Mouse (Mus musculus) inflammation-experienced regulatory T-cells (primary cell): ENCODE data around the gene Cep41. TPM values are rescaled to one million over a fixed set of nuclear protein-coding genes. Genes with fewer than 3 reads are reported as not detected.

Experiments
- polyA plus RNA-seq, 2 experiments: library from polyadenylated mRNA; unstranded; fragments of 100-300 nt; shearing (Covaris generic); gene quantifications; one replicate each; pipeline ENCODE4 v1.2.1; 2017

The Cep41 gene
- polyA plus RNA-seq = 10 to 100 TPM; 11.9 to 14.6 TPM

DNA sequence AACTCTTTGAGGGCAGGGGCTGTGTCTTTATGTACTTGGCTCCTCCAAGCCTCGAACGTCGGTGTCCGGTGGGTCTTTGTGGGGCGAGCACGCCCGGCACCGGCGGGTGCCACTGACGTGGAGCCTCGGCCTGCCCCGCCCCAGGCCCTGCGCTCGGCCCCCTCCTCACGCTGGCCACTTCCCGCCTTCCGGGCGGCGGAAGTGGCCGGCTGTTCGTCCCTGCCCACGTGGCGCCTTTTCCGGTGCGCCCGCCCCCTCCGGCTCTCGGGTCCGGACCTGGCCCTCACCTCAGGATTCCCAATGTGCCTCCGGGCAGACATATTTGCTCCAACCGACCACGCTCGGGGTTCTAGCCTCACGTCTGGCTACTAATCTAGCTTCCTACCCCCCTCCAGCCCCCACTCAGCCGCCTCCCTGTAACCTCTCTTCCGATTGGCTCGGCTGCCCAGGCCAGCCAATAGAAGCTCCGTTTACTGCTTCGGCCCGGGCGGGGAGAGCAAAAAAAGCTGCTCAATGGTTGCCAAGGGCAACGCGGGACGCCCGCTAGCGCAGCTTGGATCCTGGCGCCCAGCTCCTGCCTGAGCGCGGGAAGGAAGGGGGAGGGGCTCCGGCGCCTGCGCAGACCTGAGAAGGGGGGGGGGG, at the start of gene Cep41:
TSS of gene Cep41 (minus strand) at position 400 of the 642 bp plus-strand sequence.

DNA sequence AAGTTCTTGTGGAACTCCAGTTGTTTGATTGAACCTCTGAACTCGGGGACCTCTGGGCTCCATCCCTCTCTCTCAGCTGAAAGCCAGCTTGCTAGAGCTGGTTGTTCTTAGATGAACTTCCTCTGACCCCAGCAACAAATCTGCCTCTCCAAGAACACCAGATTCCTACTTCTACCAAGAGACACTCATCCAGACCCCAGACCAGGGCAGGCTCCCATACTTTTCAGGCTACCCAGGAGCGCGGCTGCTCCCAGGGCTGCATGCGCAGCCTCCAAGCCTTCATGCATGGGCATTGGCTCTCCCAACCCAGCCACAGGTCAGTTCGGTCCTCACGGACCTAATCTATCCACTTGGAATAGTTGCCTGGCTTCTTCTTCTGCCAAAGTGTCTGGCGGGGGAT, 29.8 kb upstream of the Cep41 start, which contains the start of gene Mest:
TSS of gene Mest (plus strand) at position 217 of the 400 bp plus-strand sequence.

GRCm38 (mm10) chr6:30638674-30639268, 54.8 kb downstream of the Cep41 start, which contains the start of gene Cpa1:
Cpa1 (plus strand) TSS chr6:30639218.

DNA sequence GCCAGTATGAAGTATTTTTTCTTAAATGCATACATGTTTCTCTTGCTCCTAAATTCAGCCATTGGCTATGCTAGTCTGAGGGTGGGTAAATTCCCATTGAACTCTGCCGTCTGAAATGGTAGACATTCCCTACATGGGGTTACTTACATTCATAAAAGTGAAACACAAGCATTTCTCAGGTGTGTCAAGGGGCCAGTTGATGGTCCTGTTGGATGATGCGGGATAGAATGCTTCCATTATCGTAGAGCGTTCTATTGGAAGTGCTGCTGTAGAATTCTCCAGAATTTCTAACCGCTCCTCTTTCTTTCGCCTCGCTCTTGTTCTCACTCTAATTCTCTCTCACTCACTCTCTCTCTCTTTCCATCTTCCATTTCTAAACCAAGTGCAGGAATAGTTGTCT, 82.8 kb downstream of the Cep41 start, which contains the start of gene Cpa5:
TSS of gene Cpa5 (plus strand) at position 301 of the 400 bp plus-strand sequence.

Other genes starting within 250 kb of the Cep41 start
- 10 to 100 TPM; 50.1 to 61.9 TPM for gene Tmem209, start 184.0 kb downstream of the Cep41 start, polyA plus RNA-seq
- gene Ssmem1, start 183.9 kb downstream of the Cep41 start, polyA plus RNA-seq = under 1 TPM in 1 of 2 experiments, not detected in 1; 0.73 TPM
- 1 to 10 TPM in 1 of 2 experiments, not detected in 1; 1.8 TPM for gene Cpa2, start 152.2 kb downstream of the Cep41 start, polyA plus RNA-seq
- gene Cpa4, start 125.4 kb downstream of the Cep41 start, polyA plus RNA-seq = under 1 TPM in 1 of 2 experiments, not detected in 1; 0.27 TPM
- gene Cpa5, start 82.7 kb downstream of the Cep41 start, polyA plus RNA-seq = under 1 TPM in 1 of 2 experiments, not detected in 1; 0.29 TPM
- gene Cpa1, start 54.5 kb downstream of the Cep41 start, polyA plus RNA-seq = not detected
- gene Mest, start 29.8 kb upstream of the Cep41 start, polyA plus RNA-seq = under 1 TPM; 0.43 to 0.58 TPM
- 10 to 100 TPM; 48.2 to 50.2 TPM for gene Copg2, start 203.0 kb upstream of the Cep41 start, polyA plus RNA-seq
- gene Tsga13, start 221.8 kb upstream of the Cep41 start, polyA plus RNA-seq = not detected